Mouse (Mus musculus) neural tube, embryonic 11.5 days (tissue): ENCODE results near the gene Osbpl3. TPM values are rescaled to one million over a fixed set of nuclear protein-coding genes. Genes with fewer than 3 reads are reported as not detected.
A peak's percentile ranks its signal among the peaks of the same experiment; 100 is the strongest.

Experiments
- ATAC-seq: fragments of 200-750 bp; cut with Nextera tagmentation; 2 replicates; pipeline ENCODE4 v1.8.0; 2017; ENCODE audit warnings: moderate number of reproducible peaks, mild to moderate bottlenecking, moderate TSS enrichment, moderate library complexity; ENCODE audit not compliant: insufficient read depth, low FRiP score, low TSS enrichment
- DNase-seq: peaks from one replicate; pipeline ENCODE4 v3.0.0-alpha.2; 2015; ENCODE audit warnings: low spot score
- H3K27ac ChIP-seq: fragments of 300-500 bp; sonication (generic); 2 replicates; pipeline ENCODE4 v1.5.1; 2014; ENCODE audit warnings: low read depth, mild to moderate bottlenecking, low read length
- H3K27me3 ChIP-seq: fragments of 300-500 bp; sonication (generic); 2 replicates; pipeline ENCODE4 v1.6.1; 2014; ENCODE audit warnings: mild to moderate bottlenecking, low read length, mixed read lengths; ENCODE audit not compliant: control insufficient read depth, insufficient read depth
- H3K36me3 ChIP-seq: fragments of 300-500 bp; sonication (generic); 2 replicates; pipeline ENCODE4 v1.6.1; 2014; ENCODE audit warnings: mild to moderate bottlenecking, low read length, moderate library complexity, mixed read lengths; ENCODE audit not compliant: control insufficient read depth, insufficient read depth
- H3K4me1 ChIP-seq: fragments of 300-500 bp; sonication (generic); 2 replicates; pipeline ENCODE4 v1.6.1; 2014; ENCODE audit warnings: low read length, mixed read lengths; ENCODE audit not compliant: control insufficient read depth, insufficient read depth
- H3K4me2 ChIP-seq: fragments of 300-500 bp; sonication (generic); 2 replicates; pipeline ENCODE4 v1.6.1; 2014; ENCODE audit warnings: low read depth, mild to moderate bottlenecking, moderate library complexity
- H3K4me3 ChIP-seq: fragments of 300-500 bp; sonication (generic); 2 replicates; pipeline ENCODE4 v1.5.1; 2014; ENCODE audit warnings: low read depth, low read length
- H3K9ac ChIP-seq: fragments of 300-500 bp; sonication (generic); 2 replicates; pipeline ENCODE4 v1.6.1; 2014; ENCODE audit warnings: mild to moderate bottlenecking, low read length
- H3K9me3 ChIP-seq: fragments of 300-500 bp; sonication (generic); 2 replicates; pipeline ENCODE4 v1.6.1; 2016; ENCODE audit warnings: low read length; ENCODE audit not compliant: control insufficient read depth
- WGBS: fragments of 180-500 bp; shearing (Covaris S2); extraction: QIAGEN DNeasy Blood & Tissue Kit; methylation state at CpG from one replicate; pipeline ENCODE4 v1.1.7; 2014; 5-methylcytosine and 5-hydroxymethylcytosine counted together
- polyA plus RNA-seq: library from polyadenylated mRNA; unstranded; fragments of >200 nt; fragmentation: Nextera tagmentation; extraction: Ambion mirVana; gene quantifications from 2 replicates; pipeline ENCODE4 v1.2.1, GENCODE M21; 2014

The Osbpl3 gene
- polyA plus RNA-seq, 1 experiment from 2014 or later = 5.0 TPM

- Histone ChIP-seq H3K36me3 (no peaks in the 10 kb centered on the region), H3K27me3 (no peaks in the 10 kb centered on the region), H3K4me3 (no peak overlapping the region), H3K9me3 (no peaks in the 10 kb centered on the region), H3K27ac (no peak overlapping the region), H3K4me1 (no peaks in the 10 kb centered on the region), H3K4me2 (no peak overlapping the region), H3K9ac (no peak overlapping the region)
- ATAC-seq (no peak), DNase-seq (no peak)
- 95% methylated on average over 7 of the region's 7 CpGs for WGBS
These were observed 89.7 kb downstream of the Osbpl3 start for GRCm38 (mm10) chr6:50366319-50366718.

GRCm38 (mm10) chr6:50364364-50364763 lies 91.6 kb downstream of the Osbpl3 start:
- Histone ChIP-seq H3K4me3 (no peak overlapping the region), H3K27me3 (no peaks in the 10 kb centered on the region), H3K36me3 (no peaks in the 10 kb centered on the region), H3K9ac (no peak overlapping the region), H3K4me2 (no peak overlapping the region), H3K27ac (no peak overlapping the region), H3K9me3 (no peaks in the 10 kb centered on the region), H3K4me1 (no peaks in the 10 kb centered on the region)
- no peak for DNase-seq
- no peak for ATAC-seq
- 88% methylated on average over 8 of the region's 8 CpGs for WGBS

- DNase-seq = no peak
- H3K4me1 ChIP-seq = no peaks in the 10 kb centered on the region
- H3K36me3 ChIP-seq = no peaks in the 10 kb centered on the region
- H3K9me3 ChIP-seq = no peaks in the 10 kb centered on the region
- H3K27ac ChIP-seq = no peak overlapping the region
- ATAC-seq = no peak
- no peak overlapping the region for H3K9ac ChIP-seq
- no peaks in the 10 kb centered on the region for H3K27me3 ChIP-seq
- WGBS = 86% methylated on average over 5 of the region's 5 CpGs
- H3K4me2 ChIP-seq = no peak overlapping the region
- H3K4me3 ChIP-seq = no peak overlapping the region
These were observed 92.6 kb downstream of the Osbpl3 start for GRCm38 (mm10) chr6:50363385-50363784.

- Histone ChIP-seq H3K27me3 (no peaks in the 10 kb centered on the region), H3K9me3 (no peaks in the 10 kb centered on the region), H3K4me2 (no peak overlapping the region), H3K9ac (no peak overlapping the region), H3K4me3 (no peak overlapping the region), H3K4me1 (no peaks in the 10 kb centered on the region), H3K27ac (no peak overlapping the region), H3K36me3 (no peaks in the 10 kb centered on the region)
- WGBS = 84% methylated on average over 4 of the region's 4 CpGs
- ATAC-seq (no peak), DNase-seq (no peak)
These were observed 93.2 kb downstream of the Osbpl3 start for GRCm38 (mm10) chr6:50362704-50363261.

- DNase-seq (no peak), ATAC-seq (no peak)
- Histone ChIP-seq H3K27me3 (no peaks in the 10 kb centered on the region), H3K9me3 (no peaks in the 10 kb centered on the region), H3K9ac (no peak overlapping the region), H3K4me1 (no peaks in the 10 kb centered on the region; the same call in 1 of the 2 replicates), H3K4me3 (no peak overlapping the region), H3K36me3 (no peaks in the 10 kb centered on the region), H3K4me2 (no peak overlapping the region), H3K27ac (no peak overlapping the region)
- 87% methylated on average over 9 of the region's 9 CpGs for WGBS
These were observed 93.8 kb downstream of the Osbpl3 start for GRCm38 (mm10) chr6:50362196-50362595.

- Histone ChIP-seq H3K36me3 (no peaks in the 10 kb centered on the region), H3K27ac (no peak overlapping the region), H3K9ac (no peak overlapping the region), H3K4me3 (no peak overlapping the region), H3K4me2 (no peak overlapping the region), H3K9me3 (no peaks in the 10 kb centered on the region), H3K4me1 (no peaks in the 10 kb centered on the region; the same call in 1 of the 2 replicates), H3K27me3 (no peaks in the 10 kb centered on the region)
- ATAC-seq = no peak
- peak; percentile 47 for DNase-seq
- 52% methylated on average over 16 of the region's 16 CpGs for WGBS
These were observed 97.8 kb downstream of the Osbpl3 start for GRCm38 (mm10) chr6:50358104-50358679.

- no peaks in the 10 kb centered on the region for H3K27me3 ChIP-seq
- DNase-seq (no peak), ATAC-seq (no peak)
- H3K4me1 ChIP-seq = no peaks in the 10 kb centered on the region; the same call in 1 of the 2 replicates
- no peaks in the 10 kb centered on the region for H3K9me3 ChIP-seq
- no peak overlapping the region for H3K27ac ChIP-seq
- no peak overlapping the region for H3K9ac ChIP-seq
- WGBS = 67% methylated on average over 20 of the region's 20 CpGs
- H3K4me2 ChIP-seq = no peak overlapping the region
- H3K4me3 ChIP-seq = no peak overlapping the region
- no peaks in the 10 kb centered on the region for H3K36me3 ChIP-seq
These were observed 101.0 kb downstream of the Osbpl3 start for GRCm38 (mm10) chr6:50354688-50355660.

GRCm38 (mm10) chr6:50352812-50353211 lies 103.2 kb downstream of the Osbpl3 start:
- H3K9me3 ChIP-seq = no peaks in the 10 kb centered on the region
- 65% methylated on average over 6 of the region's 6 CpGs for WGBS

More at GRCm38 (mm10) chr6:50352812-50353211, 103.2 kb downstream of the Osbpl3 start:
- no peaks in the 10 kb centered on the region; the same call in 1 of the 2 replicates for H3K4me1 ChIP-seq
- H3K9ac ChIP-seq = no peak overlapping the region
- no peak overlapping the region for H3K27ac ChIP-seq
- H3K27me3 ChIP-seq = no peaks in the 10 kb centered on the region
- ATAC-seq = no peak
- no peaks in the 10 kb centered on the region for H3K36me3 ChIP-seq
- H3K4me3 ChIP-seq = no peak overlapping the region
- no peak overlapping the region for H3K4me2 ChIP-seq
- no peak for DNase-seq
